Mouse (Mus musculus) CH12.LX (cell line): ENCODE measurements around the gene Wdr63. TPM values are rescaled to one million over a fixed set of nuclear protein-coding genes. Genes with fewer than 3 reads are reported as not detected.
A peak's percentile ranks its signal among the peaks of the same experiment; 100 is the strongest.

Source experiments
- DNase-seq: peaks from one replicate; pipeline ENCODE4 v3.0.0-alpha.2; 2013; ENCODE audit errors: extremely low read depth
- H3K27ac ChIP-seq: 2 replicates; pipeline ENCODE4 v1.5.1; 2012; ENCODE audit warnings: low read depth, mild to moderate bottlenecking, control low read depth, moderate library complexity; ENCODE audit not compliant: insufficient read depth
- H3K27me3 ChIP-seq: replicated peaks from 2 replicates; pipeline ENCODE3; 2012; ENCODE audit warnings: inconsistent platforms
- H3K36me3 ChIP-seq, 2 experiments: replicated peaks in 1 of 2; 2 replicates each; pipeline versions ENCODE3 to v1.6.1; 2012; ENCODE audit warnings: inconsistent platforms in 1 of 2, low read length in 1 of 2, mild to moderate bottlenecking in 1 of 2, mixed read lengths in 1 of 2, moderate library complexity in 1 of 2; ENCODE audit not compliant: control insufficient read depth in 1 of 2, insufficient read depth in 1 of 2
- H3K4me1 ChIP-seq, 2 experiments: 2 replicates each; pipeline ENCODE4 v1.6.1; 2012; ENCODE audit warnings: inconsistent platforms in 1 of 2, moderate library complexity in 1 of 2; ENCODE audit not compliant: insufficient read depth in 2 of 2, control insufficient read depth in 1 of 2
- H3K4me2 ChIP-seq: 2 replicates; pipeline ENCODE4 v1.6.1; 2012; ENCODE audit warnings: low read depth, mild to moderate bottlenecking, control low read depth; ENCODE audit not compliant: poor library complexity, insufficient read depth, severe bottlenecking
- H3K4me3 ChIP-seq, 3 experiments: fragments of 150-350 bp in 1 of 3; sonication (generic) in 1 of 3; replicated peaks in 1 of 3; 2 replicates each; pipeline versions ENCODE3 to v1.5.1; 2011 to 2012; ENCODE audit warnings: low read depth in 2 of 3, low read length in 2 of 3, mild to moderate bottlenecking in 2 of 3, moderate library complexity in 2 of 3, control low read depth in 1 of 3, improper control_type of control experiment in 1 of 3, inconsistent platforms in 1 of 3, mixed read lengths in 1 of 3; ENCODE audit not compliant: poor library complexity in 1 of 3
- H3K79me2 ChIP-seq: replicated peaks from 2 replicates; pipeline ENCODE4 v1.6.1; 2012; ENCODE audit warnings: mild to moderate bottlenecking, moderate library complexity; ENCODE audit not compliant: control insufficient read depth, poor library complexity, insufficient read depth, severe bottlenecking; ENCODE audit errors: extremely low read depth
- H3K9ac ChIP-seq: 2 replicates; pipeline ENCODE4 v1.6.1; 2012; ENCODE audit warnings: low read depth, mild to moderate bottlenecking, control low read depth, moderate library complexity; ENCODE audit not compliant: insufficient read depth
- H3K9me3 ChIP-seq: replicated peaks from 2 replicates; pipeline ENCODE3; 2012; ENCODE audit warnings: low read length, inconsistent platforms, mixed read lengths
- CHD1 ChIP-seq: IDR thresholded peaks from 2 replicates; pipeline ENCODE4 v1.6.1; 2012; ENCODE audit warnings: low read depth, low read length, improper control_type of control experiment, inconsistent platforms
- CHD2 ChIP-seq: IDR thresholded peaks from 2 replicates; pipeline ENCODE4 v1.6.1; 2011; ENCODE audit warnings: low read length, improper control_type of control experiment
- CTCF ChIP-seq, 2 experiments: IDR thresholded peaks in 1 of 2; conservative IDR thresholded peaks in 1 of 2; 2 replicates each; pipeline ENCODE4 v1.5.1; 2011 to 2012; ENCODE audit warnings: low read depth in 2 of 2, low read length in 2 of 2, improper control_type of control experiment in 1 of 2, inconsistent platforms in 1 of 2, mild to moderate bottlenecking in 1 of 2, moderate library complexity in 1 of 2
- E2F4 ChIP-seq: IDR thresholded peaks from 2 replicates; pipeline ENCODE4 v1.6.1; 2011; ENCODE audit warnings: low read depth, low read length, improper control_type of control experiment; ENCODE audit not compliant: insufficient replicate concordance
- ELF1 ChIP-seq: IDR thresholded peaks from 2 replicates; pipeline ENCODE4 v1.6.1; 2014; ENCODE audit warnings: low read depth, mild to moderate bottlenecking, inconsistent platforms, low read length, improper control_type of control experiment
- EP300 ChIP-seq: IDR thresholded peaks from 2 replicates; pipeline ENCODE4 v1.6.1; 2011; ENCODE audit warnings: low read length, improper control_type of control experiment
- ETS1 ChIP-seq: conservative IDR thresholded peaks from 2 replicates; pipeline ENCODE4 v1.6.1; 2012; ENCODE audit warnings: low read depth, mild to moderate bottlenecking, inconsistent platforms, low read length, improper control_type of control experiment, moderate library complexity
- GABPA ChIP-seq: IDR thresholded peaks from 2 replicates; pipeline ENCODE4 v1.6.1; 2012; ENCODE audit warnings: low read depth, low read length, improper control_type of control experiment, inconsistent platforms; ENCODE audit not compliant: insufficient replicate concordance
- HCFC1 ChIP-seq: IDR thresholded peaks from 2 replicates; pipeline ENCODE4 v1.6.1; 2012; ENCODE audit warnings: low read depth, mild to moderate bottlenecking, inconsistent platforms, low read length, improper control_type of control experiment
- IRF4 ChIP-seq: IDR thresholded peaks from 2 replicates; pipeline ENCODE4 v1.6.1; 2014; ENCODE audit warnings: low read depth, mild to moderate bottlenecking, inconsistent platforms, low read length, improper control_type of control experiment
- JUND ChIP-seq: conservative IDR thresholded peaks from 2 replicates; pipeline ENCODE4 v1.6.1; 2011; ENCODE audit warnings: low read depth, low read length, improper control_type of control experiment
- KAT2A ChIP-seq: IDR thresholded peaks from 2 replicates; pipeline ENCODE4 v1.6.1; 2012; ENCODE audit warnings: low read length, improper control_type of control experiment, inconsistent platforms; ENCODE audit not compliant: insufficient replicate concordance
- MAFK ChIP-seq: IDR thresholded peaks from 2 replicates; pipeline ENCODE4 v1.6.1; 2011; ENCODE audit warnings: low read length, improper control_type of control experiment; ENCODE audit not compliant: insufficient replicate concordance
- MAX ChIP-seq: IDR thresholded peaks from 2 replicates; pipeline ENCODE4 v1.6.1; 2011; ENCODE audit warnings: low read length, improper control_type of control experiment
- MAZ ChIP-seq: IDR thresholded peaks from 2 replicates; pipeline ENCODE4 v1.6.1; 2012; ENCODE audit warnings: low read depth, mild to moderate bottlenecking, inconsistent platforms, low read length, improper control_type of control experiment, moderate library complexity
- MEF2A ChIP-seq: IDR thresholded peaks from 2 replicates; pipeline ENCODE4 v1.6.1; 2014; ENCODE audit warnings: low read depth, mild to moderate bottlenecking, inconsistent platforms, low read length, improper control_type of control experiment, borderline replicate concordance
- MXI1 ChIP-seq: IDR thresholded peaks from 2 replicates; pipeline ENCODE4 v1.6.1; 2011; ENCODE audit warnings: mild to moderate bottlenecking, low read depth, low read length, improper control_type of control experiment
- MYC ChIP-seq: IDR thresholded peaks from 2 replicates; pipeline ENCODE4 v1.6.1; 2011; ENCODE audit warnings: low read depth, mild to moderate bottlenecking, improper control_type of control experiment, low read length
- NELFE ChIP-seq: IDR thresholded peaks from 2 replicates; pipeline ENCODE4 v1.6.1; 2011; ENCODE audit warnings: low read depth, low read length, improper control_type of control experiment
- NRF1 ChIP-seq: IDR thresholded peaks from 2 replicates; pipeline ENCODE4 v1.6.1; 2014; ENCODE audit warnings: low read depth, mild to moderate bottlenecking, inconsistent platforms, low read length, improper control_type of control experiment, moderate library complexity
- PAX5 ChIP-seq: IDR thresholded peaks from 2 replicates; pipeline ENCODE4 v1.6.1; 2012; ENCODE audit warnings: low read length, inconsistent platforms, mixed read lengths
- POLR2AphosphoS2 ChIP-seq: IDR thresholded peaks from 2 replicates; pipeline ENCODE4 v1.6.1; 2011; ENCODE audit warnings: low read depth, low read length, improper control_type of control experiment
- RAD21 ChIP-seq: IDR thresholded peaks from 2 replicates; pipeline ENCODE4 v1.6.1; 2011; ENCODE audit warnings: low read depth, mild to moderate bottlenecking, low read length, improper control_type of control experiment, moderate library complexity
- RCOR1 ChIP-seq: conservative IDR thresholded peaks from 2 replicates; pipeline ENCODE4 v1.6.1; 2012; ENCODE audit warnings: low read depth, mild to moderate bottlenecking, inconsistent platforms, low read length, improper control_type of control experiment
- SIN3A ChIP-seq: IDR thresholded peaks from 2 replicates; pipeline ENCODE4 v1.6.1; 2012; ENCODE audit warnings: low read length, improper control_type of control experiment, inconsistent platforms
- SMC3 ChIP-seq: IDR thresholded peaks from 2 replicates; pipeline ENCODE4 v1.6.1; 2011; ENCODE audit warnings: low read depth, low read length, improper control_type of control experiment
- TBP ChIP-seq: conservative IDR thresholded peaks from 2 replicates; pipeline ENCODE4 v1.6.1; 2011; ENCODE audit warnings: low read depth, low read length, improper control_type of control experiment
- TCF12 ChIP-seq: IDR thresholded peaks from 2 replicates; pipeline ENCODE4 v1.6.1; 2014; ENCODE audit warnings: low read depth, mild to moderate bottlenecking, inconsistent platforms, low read length, improper control_type of control experiment
- UBTF ChIP-seq: IDR thresholded peaks from 2 replicates; pipeline ENCODE4 v1.6.1; 2012; ENCODE audit warnings: low read depth, mild to moderate bottlenecking, inconsistent platforms, low read length, improper control_type of control experiment, moderate library complexity
- USF1 ChIP-seq: IDR thresholded peaks from 2 replicates; pipeline ENCODE4 v1.6.1; 2014; ENCODE audit warnings: low read depth, mild to moderate bottlenecking, inconsistent platforms, low read length, improper control_type of control experiment
- USF2 ChIP-seq: conservative IDR thresholded peaks from 2 replicates; pipeline ENCODE4 v1.6.1; 2011; ENCODE audit warnings: low read depth, low read length, improper control_type of control experiment
- ZC3H11A ChIP-seq: IDR thresholded peaks from 2 replicates; pipeline ENCODE4 v1.6.1; 2012; ENCODE audit warnings: low read depth, mild to moderate bottlenecking, inconsistent platforms, low read length, improper control_type of control experiment
- ZKSCAN1 ChIP-seq: IDR thresholded peaks from 2 replicates; pipeline ENCODE4 v1.6.1; 2012; ENCODE audit warnings: low read depth, inconsistent platforms, low read length, improper control_type of control experiment, borderline replicate concordance
- ZMIZ1 ChIP-seq: IDR thresholded peaks from 2 replicates; pipeline ENCODE4 v1.6.1; 2012; ENCODE audit warnings: low read depth, mild to moderate bottlenecking, inconsistent platforms, low read length, improper control_type of control experiment
- ZNF384 ChIP-seq: IDR thresholded peaks from 2 replicates; pipeline ENCODE4 v1.6.1; 2012; ENCODE audit warnings: low read depth, low read length, improper control_type of control experiment, inconsistent platforms
- dilution Hi-C: fragments of 300-500 bp; cut with MboI; formaldehyde crosslinking; loops from 2 replicates; pipeline ENCODE4 v1.14.3; 2020; ENCODE audit warnings: low sequenced_read_pairs; ENCODE audit not compliant: extremely low pct_unique_long_range_greater_than_20kb, extremely low pct_ligation_motif_present
- in situ Hi-C: fragments of 300-500 bp; cut with MboI; formaldehyde crosslinking; loops from 3 replicates; pipeline ENCODE4 v1.14.3; 2019; ENCODE audit warnings: low sequenced_read_pairs, low pct_ligation_motif_present, low pct_unique_long_range_greater_than_20kb, mixed read lengths
- polyA plus RNA-seq: library from polyadenylated mRNA; unstranded; fragments of >175 nt; gene quantifications from 2 replicates; pipeline ENCODE4 v1.2.1, GENCODE M21; 2012; ENCODE audit warnings: low read depth; ENCODE audit not compliant: insufficient read length
- total RNA-seq, 2 experiments: library from RNA; depleted of rRNA; stranded (reverse); fragments of 300-350 nt in 1 of 2; fragments of >200 nt in 1 of 2; gene quantifications; 2 replicates each; pipeline ENCODE4 v1.2.3; 2012 to 2014

Gene Wdr63
- total and polyA plus RNA-seq, 3 experiments = not detected

DNA sequence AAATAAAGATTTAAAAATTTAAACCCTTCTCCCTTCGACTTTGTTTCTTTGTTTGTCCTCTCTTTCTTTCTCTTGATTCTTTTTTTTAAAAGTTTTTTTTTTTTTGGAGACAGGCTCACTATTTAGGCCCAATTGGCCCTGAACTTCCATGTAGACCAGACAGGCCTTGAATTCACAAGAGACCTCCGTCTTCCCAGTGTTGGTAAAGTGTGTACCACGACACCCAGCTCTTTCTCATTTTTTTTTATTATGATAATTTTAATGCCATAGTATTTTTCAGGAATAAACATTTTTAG, 14.1 kb upstream of the Wdr63 start (continued):
- no peak for TF ChIP-seq RCOR1
- no peak for TF ChIP-seq E2F4
- TF ChIP-seq MAX = peak; percentile 47; the same call in 1 of the 2 replicates

DNA sequence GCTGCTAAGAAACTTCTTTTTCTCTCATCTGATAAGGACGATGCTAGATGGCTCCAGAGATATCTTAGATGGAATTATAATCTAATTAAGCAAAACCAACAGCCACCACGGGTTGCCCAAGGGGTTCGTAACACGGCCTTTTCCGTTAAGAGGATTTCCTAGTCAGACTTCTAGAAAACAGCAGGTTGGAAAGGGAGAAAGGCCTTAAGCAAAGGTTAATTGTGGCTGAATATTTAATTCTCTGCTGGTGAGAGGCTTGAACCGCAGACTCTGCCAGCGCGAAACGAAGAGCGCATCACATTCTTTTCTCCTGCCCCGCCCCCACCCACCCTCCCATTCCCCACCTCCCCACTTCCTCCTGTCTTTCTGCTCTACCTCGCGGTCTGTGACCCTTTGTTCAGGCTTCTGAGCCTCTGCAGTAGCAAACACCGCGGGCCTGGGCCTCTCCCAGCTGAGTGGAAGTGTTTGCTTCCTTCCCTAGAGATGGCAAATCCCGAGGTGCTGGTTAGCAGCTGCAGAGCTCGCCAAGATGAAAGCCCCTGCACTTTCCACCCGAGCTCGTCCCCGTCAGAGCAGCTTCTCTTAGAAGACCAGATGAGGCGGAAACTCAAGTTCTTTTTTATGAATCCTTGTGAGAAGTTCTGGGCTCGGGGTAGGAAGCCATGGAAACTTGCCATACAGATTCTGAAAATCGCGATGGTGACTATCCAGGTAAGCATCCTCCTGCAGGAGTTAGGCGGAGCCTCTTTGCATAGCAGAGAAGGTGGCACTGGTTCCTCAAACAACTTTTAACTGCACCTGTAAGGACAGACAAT, 13.6 kb upstream of the Wdr63 start:
- in situ Hi-C loops = no loop called here
- Histone ChIP-seq H3K4me2 (peak overlapping the region; percentile 62), H3K4me1 (peaks cover 18 to 58% of the 10 kb centered on the region in 2 experiments), H3K9ac (peak overlapping the region; percentile 90), H3K27ac (peak overlapping the region; percentile 63), H3K4me3 (peak overlapping the region; percentile 50 to 65 (median 53)), H3K36me3 (no peaks in the 10 kb centered on the region), H3K9me3 (no peaks in the 10 kb centered on the region), H3K79me2 (no peaks in the 10 kb centered on the region), H3K27me3 (no peaks in the 10 kb centered on the region)
- peak; percentile 76 for DNase-seq
- dilution Hi-C loops = no loop called here
- TF ChIP-seq RAD21 (no peak), HCFC1 (no peak; the same call in none of the 2 replicates), PAX5 (no peak), USF2 (no peak; the same call in 1 of the 2 replicates), GABPA (no peak), MEF2A (no peak), TCF12 (peak; percentile 53; the same call in 1 of the 2 replicates), CHD1 (0 out of 2 replicates have a peak, but pooled peaks have one; percentile 25), ELF1 (no peak; the same call in 1 of the 2 replicates), KAT2A (no peak), MAZ (no peak; the same call in 1 of the 2 replicates), SMC3 (no peak), E2F4 (0 out of 2 replicates have a peak, but pooled peaks have one; percentile 53), ZNF384 (no peak), NRF1 (no peak), CHD2 (peak; percentile 60; the same call in 1 of the 2 replicates), RCOR1 (peak; percentile 79; the same call in 1 of the 2 replicates), SIN3A (peak; percentile 62), ETS1 (no peak; the same call in 1 of the 2 replicates), UBTF (0 out of 2 replicates have a peak, but pooled peaks have one; percentile 15), ZMIZ1 (no peak), MAFK (no peak), EP300 (no peak), MAX (no peak), MXI1 (no peak), CTCF (conservative IDR thresholded peaks at IDR 0.05 in 1 of 2, IDR thresholded peaks at IDR 0.05 in 1 of 2; ENCODE audit: low read depth in 2 of 2, low read length in 2 of 2) (no peak), TBP (0 out of 2 replicates have a peak, but pooled peaks have one; percentile 28), NELFE (peak; percentile 12; the same call in 1 of the 2 replicates), MYC (peak; percentile 42; the same call in 1 of the 2 replicates), IRF4 (peak; percentile 19; the same call in 1 of the 2 replicates), ZKSCAN1 (no peak), POLR2AphosphoS2 (no peak), ZC3H11A (no peak), USF1 (no peak), JUND (peak; percentile 46)
